Mouse (Mus musculus) embryonic facial prominence, embryonic 12.5 days (tissue): ENCODE results near the gene Lyrm4. TPM values are rescaled to one million over a fixed set of nuclear protein-coding genes. Genes with fewer than 3 reads are reported as not detected.

Source experiments
- ATAC-seq: fragments of 200-750 bp; cut with Nextera tagmentation; 2 replicates; pipeline ENCODE4 v1.8.0; 2017; ENCODE audit not compliant: insufficient number of reproducible peaks, insufficient read depth, low FRiP score, low TSS enrichment
- H3K27ac ChIP-seq: fragments of 300-500 bp; sonication (generic); 2 replicates; pipeline ENCODE4 v1.5.1; 2016; ENCODE audit warnings: mild to moderate bottlenecking
- H3K27me3 ChIP-seq: fragments of 300-500 bp; sonication (generic); 2 replicates; pipeline ENCODE4 v1.6.1; 2016; ENCODE audit warnings: mild to moderate bottlenecking, moderate library complexity
- H3K36me3 ChIP-seq: fragments of 300-500 bp; sonication (generic); 2 replicates; pipeline ENCODE4 v1.6.1; 2016; ENCODE audit warnings: mild to moderate bottlenecking
- H3K4me1 ChIP-seq: fragments of 300-500 bp; sonication (generic); 2 replicates; pipeline ENCODE4 v1.6.1; 2016
- H3K4me2 ChIP-seq: fragments of 300-500 bp; sonication (generic); replicated peaks from 2 replicates; pipeline ENCODE4 v1.6.1; 2016; ENCODE audit warnings: mild to moderate bottlenecking, moderate library complexity
- H3K4me3 ChIP-seq: fragments of 300-500 bp; sonication (generic); 2 replicates; pipeline ENCODE4 v1.5.1; 2016; ENCODE audit warnings: mild to moderate bottlenecking
- H3K9ac ChIP-seq: fragments of 300-500 bp; sonication (generic); 2 replicates; pipeline ENCODE4 v1.6.1; 2016; ENCODE audit warnings: mild to moderate bottlenecking, moderate library complexity
- H3K9me3 ChIP-seq: fragments of 300-500 bp; sonication (generic); 2 replicates; pipeline ENCODE4 v1.6.1; 2016; ENCODE audit warnings: mild to moderate bottlenecking, moderate library complexity
- WGBS: fragments of 180-500 bp; shearing (Covaris S2); methylation state at CpG from one replicate; pipeline ENCODE4 v1.1.7; 2016; 5-methylcytosine and 5-hydroxymethylcytosine counted together
- polyA plus RNA-seq: library from polyadenylated mRNA; unstranded; fragments of >200 nt; fragmentation: Nextera tagmentation; extraction: Ambion mirVana; gene quantifications from 2 replicates; pipeline ENCODE4 v1.2.1, GENCODE M21; 2016

The Lyrm4 gene
- polyA plus RNA-seq, 1 experiment from 2014 or later = 21.2 TPM

DNA sequence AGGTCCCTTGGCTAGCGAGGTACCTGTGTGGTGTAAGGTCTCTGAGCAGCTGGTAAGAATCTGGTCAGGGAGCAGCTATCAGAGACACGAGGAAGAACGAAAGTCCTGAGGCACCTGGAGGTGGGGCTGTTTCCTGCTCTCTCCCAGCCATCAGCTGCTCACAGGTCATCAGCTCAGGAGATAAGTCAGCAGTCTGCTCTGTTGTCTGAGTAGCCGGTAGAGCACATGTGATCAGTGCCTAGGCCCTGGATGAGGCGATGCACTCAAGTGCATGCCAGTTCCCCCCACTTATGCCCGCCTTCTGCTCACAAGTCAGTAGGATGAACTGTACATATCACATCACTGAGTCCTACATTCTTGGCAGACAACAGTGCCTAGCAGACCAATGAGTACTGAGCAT lies 134.3 kb downstream of the Lyrm4 start:
- Histone ChIP-seq H3K9ac (no peak overlapping the region), H3K27ac (no peak overlapping the region), H3K9me3 (no peaks in the 10 kb centered on the region), H3K4me3 (no peak overlapping the region), H3K27me3 (no peaks in the 10 kb centered on the region), H3K36me3 (peaks cover 6% of the 10 kb centered on the region; the same call in 1 of the 2 replicates), H3K4me2 (no peak overlapping the region), H3K4me1 (no peaks in the 10 kb centered on the region)
- 95% methylated on average over 6 of the region's 6 CpGs for WGBS
- no peak for ATAC-seq

DNA sequence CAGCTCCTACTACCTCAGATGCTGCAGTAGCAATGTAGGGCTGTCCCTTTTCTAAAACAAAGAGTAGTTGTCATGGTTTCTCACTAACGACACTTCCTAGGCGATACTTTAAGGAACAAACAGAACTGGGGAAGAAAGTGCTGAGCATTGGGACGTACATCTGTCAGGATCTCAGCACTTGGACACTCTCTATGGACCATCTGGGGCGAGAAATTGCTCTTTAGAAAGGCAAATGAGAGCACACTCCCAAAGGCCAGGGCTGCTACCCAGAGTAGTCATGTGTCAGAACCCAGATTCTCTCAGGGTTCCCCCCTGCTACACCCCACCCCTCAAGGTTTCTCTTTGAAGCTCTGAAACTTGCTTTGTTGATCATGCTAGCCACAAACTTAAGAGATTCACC lies 136.9 kb downstream of the Lyrm4 start:
- H3K9me3 ChIP-seq = no peaks in the 10 kb centered on the region
- ATAC-seq = no peak
- H3K9ac ChIP-seq = no peak overlapping the region
- no peak overlapping the region for H3K27ac ChIP-seq
- H3K36me3 ChIP-seq = peaks cover 9% of the 10 kb centered on the region; the same call in 1 of the 2 replicates
- no peaks in the 10 kb centered on the region for H3K4me1 ChIP-seq
- no peaks in the 10 kb centered on the region for H3K27me3 ChIP-seq
- H3K4me2 ChIP-seq = no peak overlapping the region
- 78% methylated on average over 4 of the region's 4 CpGs for WGBS
- H3K4me3 ChIP-seq = no peak overlapping the region

DNA sequence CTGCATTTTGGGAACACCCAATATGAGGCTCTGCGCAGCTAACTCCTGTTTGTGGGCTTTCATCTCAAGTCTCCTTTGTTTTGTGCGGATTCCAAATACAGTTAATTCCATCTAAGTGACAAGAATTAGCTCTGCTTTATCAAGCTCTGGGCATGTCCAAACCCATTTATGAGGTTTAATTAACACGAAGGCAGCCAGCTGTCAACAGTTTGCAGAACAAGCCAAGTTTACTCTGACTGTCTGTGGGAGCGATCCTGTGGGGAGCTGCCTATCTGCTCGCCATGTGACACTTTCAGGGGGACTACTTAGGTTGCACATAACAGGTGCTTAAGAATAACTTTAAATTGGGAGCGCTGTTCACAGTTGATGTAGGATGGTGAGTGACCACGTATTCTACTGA lies 140.4 kb downstream of the Lyrm4 start:
- no peak overlapping the region for H3K4me2 ChIP-seq
- 90% methylated on average over 7 of the region's 7 CpGs for WGBS
- H3K27me3 ChIP-seq = no peaks in the 10 kb centered on the region
- H3K4me3 ChIP-seq = no peak overlapping the region
- no peaks in the 10 kb centered on the region for H3K9me3 ChIP-seq
- ATAC-seq = no peak
- no peak overlapping the region for H3K9ac ChIP-seq
- H3K36me3 ChIP-seq = peaks cover 9% of the 10 kb centered on the region; the same call in 1 of the 2 replicates
- H3K4me1 ChIP-seq = no peaks in the 10 kb centered on the region
- H3K27ac ChIP-seq = no peak overlapping the region

DNA sequence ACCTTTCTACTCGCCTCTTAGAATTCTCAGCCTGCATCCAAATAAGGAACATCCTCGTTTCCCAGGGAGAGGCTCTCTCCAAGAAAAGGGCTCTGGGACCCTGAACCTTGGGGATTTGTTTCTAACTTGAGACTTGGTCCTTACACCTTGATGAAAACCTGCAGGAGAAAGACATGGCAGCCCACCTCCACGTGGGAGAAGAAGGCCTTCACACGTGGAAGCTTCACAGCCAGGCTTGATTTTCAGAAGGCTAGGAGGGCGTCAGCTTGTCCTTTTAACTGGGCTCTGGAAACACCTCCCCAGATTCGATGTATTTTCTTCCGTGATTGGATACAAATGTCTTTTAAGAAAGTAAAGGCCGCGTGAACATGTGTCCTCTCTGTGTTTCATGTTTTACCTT lies 147.5 kb downstream of the Lyrm4 start:
- H3K36me3 ChIP-seq = no peaks in the 10 kb centered on the region
- peaks cover 10% of the 10 kb centered on the region for H3K4me1 ChIP-seq
- H3K9me3 ChIP-seq = no peaks in the 10 kb centered on the region
- H3K4me3 ChIP-seq = peak overlapping the region; percentile 67
- ATAC-seq = no peak
- no peak overlapping the region for H3K27ac ChIP-seq
- 24% methylated on average over 9 of the region's 9 CpGs for WGBS
- H3K4me2 ChIP-seq = peak overlapping the region; percentile 96
- no peak overlapping the region for H3K9ac ChIP-seq
- H3K27me3 ChIP-seq = peaks cover 16% of the 10 kb centered on the region

DNA sequence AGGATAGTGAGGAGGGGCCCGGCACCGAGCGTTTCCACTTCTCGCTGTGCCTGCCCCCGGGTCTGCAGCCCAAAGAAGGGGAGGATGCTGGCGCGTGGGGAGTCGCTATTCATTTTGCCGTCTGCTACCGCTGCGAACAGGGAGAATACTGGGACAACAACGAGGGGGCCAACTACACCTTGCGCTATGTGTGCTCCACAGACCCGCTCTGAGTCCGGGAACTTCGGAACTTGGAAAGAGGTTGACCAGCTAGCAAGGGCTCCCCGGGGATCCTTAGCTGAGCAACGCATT lies 147.9 kb downstream of the Lyrm4 start:
- no peak overlapping the region for H3K27ac ChIP-seq
- H3K9ac ChIP-seq = peak overlapping the region; percentile 62
- H3K4me3 ChIP-seq = peak overlapping the region; percentile 67
- H3K36me3 ChIP-seq = no peaks in the 10 kb centered on the region
- peak overlapping the region; percentile 96 for H3K4me2 ChIP-seq
- WGBS = under 1% methylated on average over 18 of the region's 18 CpGs
- H3K9me3 ChIP-seq = no peaks in the 10 kb centered on the region
- H3K4me1 ChIP-seq = peaks cover 10% of the 10 kb centered on the region
- 0 out of 2 replicates have a peak, but pooled peaks have one; percentile 12 for ATAC-seq
- peaks cover 16% of the 10 kb centered on the region for H3K27me3 ChIP-seq

DNA sequence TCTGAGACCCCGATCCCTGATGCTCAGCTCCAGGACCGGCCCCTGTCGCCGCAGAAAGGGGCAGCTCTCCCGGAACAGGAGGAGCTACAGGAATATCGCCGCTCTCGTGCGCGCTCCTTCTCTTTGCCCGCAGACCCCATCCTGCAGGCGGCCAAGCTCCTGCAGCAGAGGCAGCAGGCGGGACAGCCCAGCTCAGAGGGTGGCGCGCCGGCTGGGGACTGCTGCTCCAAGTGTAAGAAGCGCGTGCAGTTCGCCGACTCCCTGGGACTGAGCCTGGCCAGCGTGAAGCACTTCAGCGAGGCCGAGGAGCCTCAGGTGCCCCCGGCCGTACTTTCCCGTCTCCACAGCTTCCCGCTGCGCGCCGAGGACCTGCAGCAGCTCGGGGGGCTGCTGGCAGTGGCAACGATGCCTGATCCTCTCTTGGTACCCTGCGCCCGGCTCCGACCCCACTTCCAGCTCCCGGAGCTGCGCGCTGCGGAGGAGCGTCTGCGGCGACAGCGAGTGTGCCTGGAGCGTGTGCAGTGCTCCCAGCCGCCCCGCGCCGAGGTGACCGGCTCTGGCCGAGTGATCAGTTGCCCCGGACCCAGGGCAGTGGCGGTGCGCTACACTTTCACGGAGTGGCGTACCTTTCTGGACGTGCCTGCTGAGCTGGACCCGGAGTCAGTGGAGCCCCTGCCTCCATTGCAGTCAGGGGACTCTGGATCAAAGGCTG lies 148.5 kb downstream of the Lyrm4 start:
- peak; percentile 75 for ATAC-seq
- no peaks in the 10 kb centered on the region for H3K9me3 ChIP-seq
- no peak overlapping the region for H3K27ac ChIP-seq
- peak overlapping the region; percentile 62 for H3K9ac ChIP-seq
- WGBS = under 1% methylated on average over 57 of the region's 57 CpGs
- H3K27me3 ChIP-seq = peaks cover 16% of the 10 kb centered on the region
- H3K4me1 ChIP-seq = peaks cover 10% of the 10 kb centered on the region
- peak overlapping the region; percentile 96 for H3K4me2 ChIP-seq
- H3K4me3 ChIP-seq = peak overlapping the region; percentile 67
- no peaks in the 10 kb centered on the region for H3K36me3 ChIP-seq

DNA sequence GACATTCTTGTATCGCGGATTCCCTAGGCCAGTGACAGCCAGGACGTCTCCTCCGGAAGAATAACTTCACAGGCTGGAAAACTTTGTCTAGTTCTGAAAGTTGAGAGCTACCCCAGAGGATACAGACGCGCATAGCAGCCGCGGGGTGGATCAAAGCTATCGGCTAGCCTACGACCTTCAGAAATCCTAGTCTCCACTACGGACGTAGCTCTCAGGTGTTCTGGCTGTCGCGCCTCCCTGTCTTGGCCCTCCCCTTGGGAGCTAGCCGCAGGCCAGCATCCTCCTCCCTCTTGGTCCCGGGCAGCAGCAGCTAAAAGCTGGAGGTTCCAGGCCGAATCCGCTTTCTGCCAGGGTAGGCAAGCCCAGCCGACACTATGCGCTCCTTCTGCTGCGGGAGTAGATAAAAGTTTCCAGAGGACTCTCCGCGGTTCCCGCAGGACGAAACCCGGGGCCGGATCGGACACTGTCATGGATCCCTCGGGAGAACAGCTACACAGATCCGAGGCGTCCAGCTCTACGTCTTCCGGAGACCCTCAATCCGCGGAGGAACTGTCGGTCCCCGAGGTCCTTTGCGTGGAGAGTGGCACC lies 149.1 kb downstream of the Lyrm4 start:
- H3K27ac ChIP-seq = no peak overlapping the region
- peak; percentile 61; the same call in 1 of the 2 replicates for ATAC-seq

DNA sequence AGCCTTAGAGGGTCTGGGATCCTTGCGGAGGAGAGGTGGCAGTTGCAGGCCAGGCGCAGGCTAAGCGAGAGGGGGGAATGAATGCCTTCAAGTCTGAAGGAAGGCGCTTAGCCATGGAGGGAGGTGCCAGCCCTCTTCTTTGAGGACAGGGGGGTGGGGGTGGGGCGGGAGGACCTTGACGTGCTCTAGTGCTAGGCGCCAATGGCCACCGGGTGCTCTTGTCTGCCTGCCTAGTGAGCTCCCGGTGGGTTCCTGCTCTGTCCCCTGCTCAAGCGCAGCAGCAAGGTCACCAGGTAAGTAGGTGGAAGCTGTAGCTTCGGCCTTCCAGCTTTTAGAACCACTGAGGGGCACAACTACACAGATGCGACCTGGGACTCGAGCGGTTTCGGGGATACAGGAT lies 149.6 kb downstream of the Lyrm4 start:
- peak overlapping the region; percentile 62; the same call in 1 of the 2 replicates for H3K9ac ChIP-seq
- 4% methylated on average over 14 of the region's 15 CpGs for WGBS
- no peaks in the 10 kb centered on the region for H3K9me3 ChIP-seq
- peak overlapping the region; percentile 96 for H3K4me2 ChIP-seq
- no peaks in the 10 kb centered on the region for H3K36me3 ChIP-seq
- H3K4me1 ChIP-seq = peaks cover 10% of the 10 kb centered on the region
- no peak for ATAC-seq
- peaks cover 16% of the 10 kb centered on the region for H3K27me3 ChIP-seq
- peak overlapping the region; percentile 67 for H3K4me3 ChIP-seq
- H3K27ac ChIP-seq = no peak overlapping the region

More for the DNA sequence above, 149.1 kb downstream of the Lyrm4 start:
- H3K9me3 ChIP-seq = no peaks in the 10 kb centered on the region
- peaks cover 10% of the 10 kb centered on the region for H3K4me1 ChIP-seq
- H3K9ac ChIP-seq = peak overlapping the region; percentile 62
- peak overlapping the region; percentile 67 for H3K4me3 ChIP-seq
- no peaks in the 10 kb centered on the region for H3K36me3 ChIP-seq
- H3K27me3 ChIP-seq = peaks cover 16% of the 10 kb centered on the region
- peak overlapping the region; percentile 96 for H3K4me2 ChIP-seq
- WGBS = under 1% methylated on average over 38 of the region's 38 CpGs

DNA sequence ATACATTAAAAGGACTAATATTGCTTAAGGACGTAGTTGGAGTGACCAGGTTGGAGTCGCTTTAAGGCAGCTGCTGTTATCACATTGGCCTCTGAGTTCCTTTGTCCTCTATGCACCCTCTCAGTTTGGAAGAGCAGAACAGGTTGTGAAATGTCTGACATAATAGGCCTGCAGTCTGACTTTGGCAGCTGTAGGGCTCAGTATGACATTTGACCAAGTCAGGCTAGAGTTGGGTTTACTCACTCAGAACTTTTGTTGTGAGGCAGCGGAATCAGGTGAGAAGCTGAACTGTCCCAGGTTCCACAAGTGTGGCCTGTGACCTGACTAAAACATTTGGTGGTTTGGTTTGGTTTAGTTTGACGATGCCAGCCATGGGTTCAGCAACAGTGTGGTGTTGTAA lies 153.7 kb downstream of the Lyrm4 start:
- no peaks in the 10 kb centered on the region for H3K36me3 ChIP-seq
- H3K4me1 ChIP-seq = peaks cover 5% of the 10 kb centered on the region; the same call in 1 of the 2 replicates
- H3K9ac ChIP-seq = no peak overlapping the region
- WGBS = 91% methylated on average over 4 of the region's 4 CpGs
- H3K9me3 ChIP-seq = no peaks in the 10 kb centered on the region
- no peak overlapping the region for H3K4me2 ChIP-seq
- H3K4me3 ChIP-seq = no peak overlapping the region
- H3K27me3 ChIP-seq = peaks cover 7% of the 10 kb centered on the region; the same call in 1 of the 2 replicates
- H3K27ac ChIP-seq = no peak overlapping the region
- no peak for ATAC-seq

DNA sequence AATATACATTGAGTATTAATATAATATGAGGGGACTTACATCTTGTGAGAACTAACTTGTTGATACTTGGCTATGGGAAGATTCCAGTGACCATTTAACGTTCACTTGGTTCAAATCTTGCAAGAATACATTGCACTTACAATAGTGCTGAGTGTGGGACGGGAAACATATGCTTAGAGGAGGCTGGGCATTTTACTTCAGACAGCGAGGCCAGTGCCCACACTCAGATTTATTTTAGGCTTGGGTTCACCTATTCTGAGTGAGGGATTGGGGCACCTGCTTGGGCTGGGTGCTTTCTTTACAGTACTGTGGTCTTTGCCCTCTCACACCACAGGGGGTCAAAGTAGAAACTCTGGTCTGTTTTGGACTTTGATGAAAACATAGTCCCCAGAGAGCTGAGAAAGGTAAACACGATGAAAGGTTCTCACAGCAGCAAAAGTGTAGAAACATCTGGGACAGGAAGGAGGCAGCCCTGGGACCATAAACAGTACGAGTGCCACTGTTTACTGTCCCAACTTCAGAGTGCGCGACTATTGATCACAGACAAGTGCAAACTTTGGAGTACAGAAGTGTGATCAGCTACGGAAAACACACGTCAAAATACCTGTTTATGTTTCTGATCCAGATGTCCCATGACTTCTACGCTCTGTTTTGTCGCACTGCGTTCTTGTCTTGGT lies 157.8 kb downstream of the Lyrm4 start:
- H3K4me1 ChIP-seq = no peaks in the 10 kb centered on the region
- H3K36me3 ChIP-seq = no peaks in the 10 kb centered on the region
- H3K9me3 ChIP-seq = no peaks in the 10 kb centered on the region
- no peak overlapping the region for H3K27ac ChIP-seq
- no peaks in the 10 kb centered on the region for H3K27me3 ChIP-seq
- no peak overlapping the region for H3K9ac ChIP-seq
- no peak for ATAC-seq
- no peak overlapping the region for H3K4me3 ChIP-seq
- 73% methylated on average over 12 of the region's 12 CpGs for WGBS
- H3K4me2 ChIP-seq = no peak overlapping the region

DNA sequence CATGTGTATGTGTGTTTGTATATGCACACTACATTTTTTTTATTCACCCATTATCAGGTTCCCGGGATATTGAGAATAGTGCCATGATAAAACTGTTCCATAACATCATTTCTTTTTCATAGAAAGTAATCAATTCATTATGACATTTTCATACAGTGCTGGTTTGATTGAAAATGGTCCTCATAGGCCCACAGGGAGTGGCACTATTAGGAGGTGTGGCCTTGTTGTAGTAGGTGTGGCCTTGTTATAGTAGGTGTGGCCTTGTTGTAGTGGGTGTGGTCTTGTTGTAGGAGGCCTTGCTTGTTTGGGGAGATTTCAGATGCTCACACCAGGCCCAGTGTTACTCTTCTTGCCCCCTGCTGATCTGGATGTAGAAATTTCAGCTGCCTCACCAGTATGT lies 158.8 kb downstream of the Lyrm4 start, which contains the start of gene Ppp1r3g:
Ppp1r3g (plus strand) TSS at position 301 of the 400 bp plus-strand sequence.
- no peak for ATAC-seq
- 85% methylated on average over 1 of the region's 1 CpGs for WGBS
- no peak within 1 kb of the TSS for H3K9ac ChIP-seq

More for the DNA sequence above, 158.8 kb downstream of the Lyrm4 start, which contains the start of gene Ppp1r3g:
- H3K4me3 ChIP-seq = no peak within 1 kb of the TSS
- H3K4me2 ChIP-seq = no peak within 1 kb of the TSS
- H3K9me3 ChIP-seq = no peaks in the 10 kb centered on the region
- no peak within 1 kb of the TSS for H3K27ac ChIP-seq
- H3K27me3 ChIP-seq = no peaks in the 10 kb centered on the region
- no peaks in the 10 kb centered on the region for H3K36me3 ChIP-seq
- H3K4me1 ChIP-seq = no peaks in the 10 kb centered on the region
